Mouse (Mus musculus) limb, embryonic 14.5 days (tissue): ENCODE data around the gene Plekhm3. TPM values are rescaled to one million over a fixed set of nuclear protein-coding genes. Genes with fewer than 3 reads are reported as not detected.

Experiments
- ATAC-seq: fragments of 200-750 bp; cut with Nextera tagmentation; 2 replicates; pipeline ENCODE4 v1.8.0; 2017; ENCODE audit warnings: low read depth, moderate number of reproducible peaks, moderate TSS enrichment; ENCODE audit not compliant: low FRiP score
- DNase-seq: peaks from one replicate; pipeline ENCODE4 v3.0.0-alpha.2; 2015; ENCODE audit warnings: low spot score
- H3K27ac ChIP-seq: fragments of 300-500 bp; sonication (generic); replicated peaks from 2 replicates; pipeline ENCODE4 v1.5.1; 2014; ENCODE audit warnings: low read depth, mild to moderate bottlenecking, low read length, moderate library complexity, mixed read lengths
- H3K27me3 ChIP-seq: fragments of 300-500 bp; sonication (generic); 2 replicates; pipeline ENCODE4 v1.6.1; 2014; ENCODE audit warnings: low read length, mixed read lengths; ENCODE audit not compliant: control insufficient read depth, insufficient read depth
- H3K36me3 ChIP-seq: fragments of 300-500 bp; sonication (generic); 2 replicates; pipeline ENCODE4 v1.6.1; 2014; ENCODE audit warnings: mild to moderate bottlenecking, low read length, moderate library complexity, mixed read lengths; ENCODE audit not compliant: control insufficient read depth, insufficient read depth
- H3K4me1 ChIP-seq: fragments of 300-500 bp; sonication (generic); 2 replicates; pipeline ENCODE4 v1.6.1; 2014; ENCODE audit warnings: antibody characterized with exemption, low read length, mixed read lengths; ENCODE audit not compliant: control insufficient read depth, insufficient read depth
- H3K4me2 ChIP-seq: fragments of 300-500 bp; sonication (generic); replicated peaks from 2 replicates; pipeline ENCODE4 v1.6.1; 2014; ENCODE audit warnings: low read depth, mild to moderate bottlenecking, low read length, moderate library complexity; ENCODE audit not compliant: severe bottlenecking
- H3K4me3 ChIP-seq: fragments of 300-500 bp; sonication (generic); replicated peaks from 2 replicates; pipeline ENCODE4 v1.5.1; 2014; ENCODE audit warnings: low read length
- H3K9ac ChIP-seq: fragments of 300-500 bp; sonication (generic); 2 replicates; pipeline ENCODE4 v1.6.1; 2014; ENCODE audit warnings: mild to moderate bottlenecking, low read depth, low read length, moderate library complexity; ENCODE audit not compliant: severe bottlenecking
- H3K9me3 ChIP-seq: fragments of 300-500 bp; sonication (generic); 2 replicates; pipeline ENCODE4 v1.6.1; 2016; ENCODE audit warnings: low read length; ENCODE audit not compliant: control insufficient read depth
- POLR2A ChIP-seq: fragments of 200-500 bp; IDR thresholded peaks from 2 replicates; pipeline ENCODE4 v1.8.0; 2012; ENCODE audit warnings: inconsistent platforms, mild to moderate bottlenecking, moderate library complexity, borderline replicate concordance; ENCODE audit not compliant: insufficient read depth, insufficient read length; ENCODE audit errors: extremely low read depth
- WGBS: fragments of 180-500 bp; shearing (Covaris S2); extraction: QIAGEN DNeasy Blood & Tissue Kit; methylation state at CpG from one replicate; pipeline ENCODE4 v1.1.7; 2014; 5-methylcytosine and 5-hydroxymethylcytosine counted together
- polyA plus RNA-seq, 2 experiments: library from polyadenylated mRNA; depleted of rRNA in 1 of 2; stranded (reverse) in 1 of 2; unstranded in 1 of 2; fragments of >200 nt; fragmentation: Nextera tagmentation in 1 of 2; extraction: Ambion mirVana in 1 of 2; gene quantifications; 2 replicates each; pipeline versions ENCODE4 v1.2.1 to v1.2.3; 2012 to 2014

Gene Plekhm3
- polyA plus RNA-seq, 2 experiments = 3.7 to 6.0 TPM

- no peaks in the 10 kb centered on the region for H3K9me3 ChIP-seq
- no peak for DNase-seq
Measured at GRCm38 (mm10) chr1:64836114-64836513, 120.5 kb downstream of the Plekhm3 start.

GRCm38 (mm10) chr1:64831552-64831951, 125.1 kb downstream of the Plekhm3 start:
- Histone ChIP-seq H3K9ac (no peak overlapping the region), H3K36me3 (no peaks in the 10 kb centered on the region), H3K9me3 (no peaks in the 10 kb centered on the region), H3K4me1 (no peaks in the 10 kb centered on the region), H3K4me2 (no peak overlapping the region), H3K27me3 (no peaks in the 10 kb centered on the region), H3K4me3 (no peak overlapping the region), H3K27ac (no peak overlapping the region)
- DNase-seq = no peak
- no peak for TF ChIP-seq POLR2A
- ATAC-seq = no peak
- WGBS = 69% methylated on average over 2 of the region's 2 CpGs

More at GRCm38 (mm10) chr1:64836114-64836513, 120.5 kb downstream of the Plekhm3 start:
- Histone ChIP-seq H3K27ac (no peak overlapping the region), H3K27me3 (no peaks in the 10 kb centered on the region), H3K4me2 (no peak overlapping the region), H3K4me3 (no peak overlapping the region), H3K4me1 (no peaks in the 10 kb centered on the region), H3K36me3 (no peaks in the 10 kb centered on the region), H3K9ac (no peak overlapping the region)
- 53% methylated on average over 3 of the region's 3 CpGs for WGBS
- TF ChIP-seq POLR2A = no peak
- no peak for ATAC-seq

GRCm38 (mm10) chr1:64827434-64827833, 129.2 kb downstream of the Plekhm3 start:
- 96% methylated on average over 5 of the region's 5 CpGs for WGBS
- 0 out of 2 replicates have a peak, but pooled peaks cover 2% of the 10 kb centered on the region for H3K4me1 ChIP-seq
- ATAC-seq = no peak

GRCm38 (mm10) chr1:64826348-64827103, 130.1 kb downstream of the Plekhm3 start:
- no peak for TF ChIP-seq POLR2A
- WGBS = 68% methylated on average over 6 of the region's 6 CpGs
- DNase-seq (no peak), ATAC-seq (no peak)
- Histone ChIP-seq H3K9ac (no peak overlapping the region), H3K4me1 (0 out of 2 replicates have a peak, but pooled peaks cover 2% of the 10 kb centered on the region), H3K9me3 (no peaks in the 10 kb centered on the region), H3K4me3 (no peak overlapping the region), H3K36me3 (no peaks in the 10 kb centered on the region), H3K27ac (no peak overlapping the region), H3K27me3 (no peaks in the 10 kb centered on the region), H3K4me2 (no peak overlapping the region)

More at GRCm38 (mm10) chr1:64827434-64827833, 129.2 kb downstream of the Plekhm3 start:
- no peaks in the 10 kb centered on the region for H3K9me3 ChIP-seq
- H3K27me3 ChIP-seq = no peaks in the 10 kb centered on the region
- H3K9ac ChIP-seq = no peak overlapping the region
- TF ChIP-seq POLR2A = no peak
- H3K4me2 ChIP-seq = no peak overlapping the region
- no peak for DNase-seq
- no peaks in the 10 kb centered on the region for H3K36me3 ChIP-seq
- H3K27ac ChIP-seq = no peak overlapping the region
- H3K4me3 ChIP-seq = no peak overlapping the region

GRCm38 (mm10) chr1:64823564-64823963, 133.1 kb downstream of the Plekhm3 start:
- H3K9me3 ChIP-seq = no peaks in the 10 kb centered on the region
- TF ChIP-seq POLR2A = no peak
- ATAC-seq (no peak), DNase-seq (no peak)
- no peaks in the 10 kb centered on the region for H3K36me3 ChIP-seq
- H3K27ac ChIP-seq = no peak overlapping the region
- no peak overlapping the region for H3K4me2 ChIP-seq
- no peak overlapping the region for H3K4me3 ChIP-seq
- no peaks in the 10 kb centered on the region for H3K27me3 ChIP-seq
- 48% methylated on average over 6 of the region's 6 CpGs for WGBS
- no peak overlapping the region for H3K9ac ChIP-seq
- 0 out of 2 replicates have a peak, but pooled peaks cover 2% of the 10 kb centered on the region for H3K4me1 ChIP-seq
